Mouse (Mus musculus): ENCODE results near the gene Grb2.

Gene Grb2

GRCm38 (mm10) chr11:115649706-115650105 is 58.7 kb downstream of the Grb2 start:
- ChIA-PET POLR2A (interaction anchor here in 2 of 4 experiments (0.8 to 6.3 kb wide), 14 partner anchors 8 to 164 kb away, joined by 3 to 54 read pairs (median 4); partner anchors contain the start of genes Caskin2 (in 1 of the 2) and Mif4gd (in 1 of the 2)), CTCF (interaction anchor here in 2 of 4 experiments (1.0 to 2.8 kb wide), 4 partner anchors 14 to 49 kb away, joined by 3 to 14 read pairs (median 4); partner anchors contain the start of gene Mif4gd (in 1 of the 2))

DNA sequence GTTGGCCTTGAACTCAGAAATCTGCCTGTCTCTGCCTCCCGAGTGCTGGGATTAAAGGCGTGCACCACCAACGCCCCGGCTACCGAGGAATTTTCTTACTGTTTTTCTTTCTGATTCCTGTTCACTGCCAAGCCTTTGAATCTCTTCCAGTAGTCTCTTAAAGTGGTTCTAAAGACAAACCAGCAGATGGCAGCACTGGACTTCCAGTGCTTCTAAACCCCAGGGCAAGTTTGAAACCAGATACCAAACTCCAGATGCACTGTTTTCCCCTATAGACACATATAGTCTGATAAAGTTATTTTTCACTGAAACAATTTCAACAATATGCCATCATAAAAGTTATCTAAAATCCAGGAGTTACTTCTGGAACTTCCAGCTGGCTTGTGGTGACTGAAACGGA is 60.9 kb downstream of the Grb2 start:
- POLR2A ChIA-PET, result interaction anchor here in 2 of 4 experiments (1.1 to 6.3 kb wide), 9 partner anchors 8 to 58 kb away, joined by 3 to 54 read pairs (median 4); no protein-coding TSS in a partner anchor

DNA sequence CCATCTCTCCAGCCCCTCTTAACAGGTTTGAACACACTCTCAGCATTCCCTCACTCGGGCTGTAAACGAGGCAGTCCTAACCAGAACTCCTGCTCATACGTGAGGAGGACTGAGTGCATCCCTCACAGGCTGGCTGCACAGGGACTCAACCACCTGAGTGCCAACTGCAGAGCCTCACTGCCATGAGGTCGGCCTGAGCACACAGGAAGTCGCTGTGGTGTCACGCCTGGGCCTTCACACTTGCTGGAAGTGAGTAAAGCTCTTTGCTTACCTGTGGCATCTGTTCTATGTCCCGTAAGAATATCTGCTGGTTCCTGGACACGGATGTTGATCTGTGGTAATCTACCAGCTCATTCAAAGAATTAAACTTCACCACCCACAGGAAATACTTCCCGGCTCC is 62.0 kb downstream of the Grb2 start:
- POLR2A ChIA-PET, result interaction anchor here in 3 of 4 experiments (0.6 to 2.5 kb wide), 8 partner anchors 9 to 328 kb away, joined by 3 to 10 read pairs (median 3); no protein-coding TSS in a partner anchor
- CTCF ChIA-PET, result interaction anchor here (0.5 to 9.0 kb wide), 14 partner anchors 15 to 390 kb away, joined by 3 to 93 read pairs (median 4); partner anchors contain the start of gene Slc25a19 (in 2 of the 4)

More for the DNA sequence above, 60.9 kb downstream of the Grb2 start:
- CTCF ChIA-PET, result interaction anchor here (0.6 to 9.0 kb wide), 12 partner anchors 16 to 492 kb away, joined by 3 to 93 read pairs (median 4); partner anchors contain the start of genes Slc25a19 (in 2 of the 4) and Caskin2 (in 1 of the 4)

DNA sequence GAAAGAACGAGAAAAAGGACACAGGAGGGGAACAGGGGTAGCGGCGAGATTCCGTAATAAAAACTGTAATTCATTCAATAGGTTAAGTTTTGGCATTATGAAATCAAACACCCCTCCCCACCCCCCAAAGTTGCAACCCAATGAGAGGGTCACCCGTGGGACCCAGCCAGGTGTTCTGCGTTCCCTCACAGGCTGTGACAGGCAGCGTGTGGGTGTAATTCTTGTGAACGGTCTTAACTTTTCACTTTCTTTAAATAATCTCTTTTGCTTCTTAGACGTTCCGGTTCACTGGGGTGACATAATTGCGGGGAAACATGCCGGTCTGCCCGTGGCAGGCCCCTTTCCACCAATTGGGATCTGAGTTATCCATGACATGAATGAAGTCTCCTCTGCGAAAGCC is 62.9 kb downstream of the Grb2 start:
- CTCF ChIA-PET, result interaction anchor here in 1 of 4 experiments (9.0 kb wide), 1 partner anchor 14 kb away, joined by 93 read pairs; the partner anchor contains the start of gene Slc25a19
- POLR2A ChIA-PET, result interaction anchor here in 2 of 4 experiments (0.6 to 9.4 kb wide), 10 partner anchors 11 to 379 kb away, joined by 3 to 95 read pairs (median 4); partner anchors contain the start of genes Grb2 (in 1 of the 2), Mif4gd (in 1 of the 2) and Slc25a19 (in 1 of the 2)

DNA sequence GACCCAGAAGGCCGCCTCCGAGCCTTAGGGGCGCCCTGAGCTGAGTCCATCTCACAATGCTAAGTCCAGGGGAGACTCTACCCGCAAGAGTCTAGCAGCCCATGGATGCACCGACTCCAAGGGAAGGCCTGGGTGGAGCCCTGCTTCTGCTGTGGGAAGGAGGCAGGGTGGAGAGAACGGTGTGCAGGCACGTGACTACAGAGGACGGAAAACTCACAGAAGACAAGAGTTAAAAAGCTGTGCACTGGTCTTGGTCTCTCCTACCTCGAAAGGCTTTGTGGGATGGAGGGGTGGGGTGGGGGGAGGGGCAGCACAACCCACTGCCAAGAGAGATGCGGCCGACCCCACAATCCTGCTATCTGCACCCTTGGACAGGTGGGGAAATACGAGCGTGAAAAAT is 64.1 kb downstream of the Grb2 start:
- CTCF ChIA-PET, result interaction anchor here (0.6 to 9.0 kb wide), 12 partner anchors 12 to 87 kb away, joined by 3 to 93 read pairs (median 6); partner anchors contain the start of genes Grb2 (in 1 of the 4) and Slc25a19 (in 1 of the 4)

DNA sequence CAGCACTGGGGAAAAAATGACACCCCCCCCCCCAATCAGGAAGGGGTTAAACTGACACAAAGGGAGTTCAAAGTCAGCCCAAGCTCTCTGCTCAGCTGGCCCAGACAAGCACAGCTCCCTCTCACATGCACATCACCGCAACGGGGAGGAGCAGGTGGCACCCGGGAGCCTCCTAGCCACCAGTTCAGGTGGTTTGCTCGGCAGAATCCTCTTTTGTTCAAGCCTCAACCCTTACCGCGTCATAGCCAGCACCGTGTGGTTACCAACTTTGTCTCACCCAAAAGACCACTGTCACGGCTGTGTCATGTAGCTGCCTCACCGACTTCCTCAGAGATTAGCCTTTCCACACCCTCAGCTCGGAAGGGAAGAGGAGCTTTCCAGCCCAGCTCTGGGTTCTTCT is 65.1 kb downstream of the Grb2 start:
- CTCF ChIA-PET, result interaction anchor here (0.5 to 9.0 kb wide), 18 partner anchors 12 to 1712 kb away, joined by 3 to 93 read pairs (median 4); partner anchors contain the start of genes Grb2 (in 1 of the 4), Mif4gd (in 1 of the 4) and Slc25a19 (in 1 of the 4)
- POLR2A ChIA-PET, result interaction anchor here (0.7 to 9.4 kb wide), 26 partner anchors 10 to 1064 kb away, joined by 3 to 95 read pairs (median 3); partner anchors contain the start of genes Mif4gd (in 2 of the 4), Slc25a19 (in 2 of the 4), Grb2 (in 1 of the 4) and Tsen54 (in 1 of the 4)

More for the DNA sequence above, 64.1 kb downstream of the Grb2 start:
- POLR2A ChIA-PET, result interaction anchor here in 3 of 4 experiments (0.6 to 9.4 kb wide), 17 partner anchors 9 to 521 kb away, joined by 3 to 95 read pairs (median 4); partner anchors contain the start of genes Mif4gd (in 2 of the 3), Grb2 (in 1 of the 3) and Slc25a19 (in 1 of the 3)

- ChIA-PET POLR2A (interaction anchor here (0.5 to 9.4 kb wide), 25 partner anchors 8 to 1064 kb away, joined by 3 to 95 read pairs (median 5); partner anchors contain the start of genes Mif4gd (in 2 of the 4), Slc25a19 (in 2 of the 4), Grb2 (in 1 of the 4) and Tsen54 (in 1 of the 4)), CTCF (interaction anchor here (0.5 to 9.0 kb wide), 13 partner anchors 11 to 552 kb away, joined by 3 to 93 read pairs (median 5); partner anchors contain the start of genes Grb2 (in 1 of the 4), Mif4gd (in 1 of the 4) and Slc25a19 (in 1 of the 4))
Observed at GRCm38 (mm10) chr11:115642705-115643104, 65.7 kb downstream of the Grb2 start.

DNA sequence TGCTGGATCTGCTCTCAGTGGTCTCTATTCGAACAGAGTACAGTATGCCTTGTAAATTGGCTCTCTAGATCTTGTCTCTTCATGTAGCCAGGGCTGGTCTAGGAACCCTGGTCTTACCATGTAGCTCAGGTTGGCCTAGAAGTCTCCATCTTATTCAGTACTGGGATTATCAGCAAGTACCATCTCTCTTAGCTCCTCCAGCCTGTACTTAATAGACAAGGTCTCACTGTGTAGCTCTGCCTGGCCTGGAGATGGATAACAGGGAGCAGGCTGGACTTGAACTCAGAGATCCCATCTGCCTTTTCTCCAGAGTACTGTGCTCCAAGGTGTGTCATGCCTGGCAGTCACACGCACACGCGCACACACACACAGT is 66.7 kb downstream of the Grb2 start:
- CTCF ChIA-PET, result interaction anchor here in 3 of 4 experiments (0.7 to 9.0 kb wide), 4 partner anchors 10 to 73 kb away, joined by 6 to 93 read pairs (median 13); partner anchors contain the start of gene Slc25a19 (in 1 of the 3)
- POLR2A ChIA-PET, result interaction anchor here in 3 of 4 experiments (0.7 to 9.4 kb wide), 14 partner anchors 9 to 249 kb away, joined by 3 to 95 read pairs (median 7); partner anchors contain the start of genes Slc25a19 (in 2 of the 3) and Mif4gd (in 1 of the 3)

- ChIA-PET POLR2A (interaction anchor here in 3 of 4 experiments (0.8 to 9.4 kb wide), 23 partner anchors 8 to 364 kb away, joined by 3 to 95 read pairs (median 5); partner anchors contain the start of genes Grb2 (in 2 of the 3), Slc25a19 (in 2 of the 3), Fdxr (in 1 of the 3) and Mif4gd (in 1 of the 3)), CTCF (interaction anchor here in 3 of 4 experiments (0.5 to 9.0 kb wide), 6 partner anchors 10 to 81 kb away, joined by 3 to 93 read pairs (median 9); partner anchors contain the start of genes Mif4gd (in 1 of the 3) and Slc25a19 (in 1 of the 3))
Observed at GRCm38 (mm10) chr11:115640978-115641663, 67.3 kb downstream of the Grb2 start.

DNA sequence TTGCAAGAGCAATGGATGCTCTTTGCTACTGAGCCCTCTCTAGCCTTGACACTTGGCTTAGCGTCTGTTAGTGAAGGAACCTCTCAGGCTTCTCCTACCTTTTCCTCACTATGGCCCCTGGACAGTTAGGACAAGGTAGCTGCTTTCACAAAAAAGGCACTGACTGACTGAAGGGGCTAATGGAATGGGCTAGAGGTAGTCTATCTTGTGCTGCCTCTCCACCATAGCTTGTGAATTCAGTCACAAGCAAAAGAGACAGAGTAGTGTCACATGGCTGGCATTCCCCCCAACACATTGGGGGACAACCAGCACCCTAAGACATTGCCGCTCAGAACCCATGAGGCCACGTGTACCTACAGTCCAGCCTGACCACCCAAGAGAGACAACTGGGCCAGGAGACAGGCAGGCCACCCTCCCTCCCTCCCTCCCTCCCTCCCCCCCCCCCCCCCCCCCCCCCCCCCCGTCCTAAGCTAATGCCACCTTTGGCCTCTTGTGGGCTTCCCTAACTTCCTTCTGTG is 68.0 kb downstream of the Grb2 start:
- ChIA-PET POLR2A (interaction anchor here in 3 of 4 experiments (0.5 to 9.4 kb wide), 28 partner anchors 8 to 565 kb away, joined by 3 to 95 read pairs (median 4); partner anchors contain the start of genes Grb2 (in 2 of the 3), Slc25a19 (in 2 of the 3), Fdxr (in 1 of the 3) and Mif4gd (in 1 of the 3)), CTCF (interaction anchor here (0.5 to 9.0 kb wide), 8 partner anchors 9 to 82 kb away, joined by 3 to 93 read pairs (median 4); partner anchors contain the start of genes Mif4gd (in 1 of the 4) and Slc25a19 (in 1 of the 4))

DNA sequence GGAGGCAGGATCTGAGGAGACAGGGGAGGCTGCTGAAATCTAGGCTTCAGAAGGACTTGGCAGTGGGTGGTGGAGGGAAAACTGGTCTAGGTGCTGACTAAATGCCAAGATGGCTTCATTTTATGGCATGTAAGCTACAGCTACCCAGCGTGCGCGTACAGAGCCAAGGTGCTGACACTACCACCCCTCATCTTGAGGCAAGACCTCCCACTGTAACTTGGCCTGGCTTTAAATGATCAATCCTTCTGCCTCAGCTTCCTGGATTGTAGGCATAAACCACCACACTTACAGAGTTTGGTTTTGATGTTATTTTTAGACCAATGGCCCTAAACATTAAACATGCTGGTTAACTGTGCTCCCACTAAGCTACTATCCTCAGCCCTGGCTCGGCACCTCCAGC is 68.9 kb downstream of the Grb2 start:
- POLR2A ChIA-PET, result interaction anchor here in 3 of 4 experiments (0.6 to 9.4 kb wide), 26 partner anchors 7 to 564 kb away, joined by 3 to 95 read pairs (median 6); partner anchors contain the start of genes Mif4gd (in 2 of the 3), Slc25a19 (in 2 of the 3), Caskin2 (in 1 of the 3) and Grb2 (in 1 of the 3)
- CTCF ChIA-PET, result interaction anchor here (0.5 to 9.0 kb wide), 11 partner anchors 8 to 430 kb away, joined by 3 to 93 read pairs (median 4); partner anchors contain the start of genes Mif4gd (in 2 of the 4) and Slc25a19 (in 1 of the 4)

DNA sequence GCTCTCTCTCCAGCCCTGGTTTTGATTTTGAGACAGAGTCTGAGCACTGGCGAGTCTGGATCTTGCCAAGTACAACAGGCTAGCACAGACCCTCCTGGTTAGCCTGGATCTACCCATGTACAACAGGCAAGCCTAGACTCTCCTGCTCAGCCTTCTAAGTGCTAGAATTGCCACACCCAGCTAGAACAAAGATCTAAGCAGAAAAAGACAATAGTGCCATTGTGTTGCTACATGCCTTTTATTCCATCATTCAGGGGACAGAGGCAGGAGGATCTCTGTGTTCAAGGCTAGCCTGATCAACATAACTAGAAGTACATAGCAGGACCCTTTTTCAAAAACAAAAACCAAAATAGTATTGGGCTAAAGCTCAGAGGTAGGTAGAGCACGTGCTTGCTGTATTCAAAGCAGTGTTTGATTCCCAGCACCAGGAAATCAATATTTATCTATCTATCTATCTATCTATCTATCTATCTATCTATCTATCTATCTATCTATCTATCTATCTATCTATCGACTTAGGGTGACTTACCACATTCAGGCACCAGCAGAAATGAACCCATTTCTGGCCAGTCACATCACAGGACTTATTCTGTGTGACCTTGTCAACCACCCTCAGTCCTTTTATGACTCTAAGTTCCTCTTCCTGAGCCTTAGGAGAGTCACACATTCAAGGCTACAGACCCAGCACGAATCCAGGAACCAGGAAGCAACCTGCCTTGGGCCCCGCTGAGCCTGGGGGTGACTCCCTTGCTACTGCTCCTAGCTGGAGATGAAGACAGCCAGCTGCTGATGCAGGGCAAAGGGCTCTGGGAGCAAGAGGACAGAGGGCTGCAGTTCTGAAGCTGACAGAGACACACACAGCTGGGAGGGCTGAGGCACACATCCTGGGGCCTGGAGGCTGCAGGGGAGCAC is 69.6 kb downstream of the Grb2 start:
- CTCF ChIA-PET, result interaction anchor here (0.5 to 9.0 kb wide), 13 partner anchors 7 to 384 kb away, joined by 3 to 93 read pairs (median 3); partner anchors contain the start of genes Mif4gd (in 3 of the 4) and Slc25a19 (in 2 of the 4)
- POLR2A ChIA-PET, result interaction anchor here (0.5 to 9.4 kb wide), 46 partner anchors 8 to 470 kb away, joined by 3 to 95 read pairs (median 3); partner anchors contain the start of genes Slc25a19 (in 4 of the 4), Grb2 (in 2 of the 4), Mif4gd (in 2 of the 4) and Caskin2 (in 1 of the 4)

DNA sequence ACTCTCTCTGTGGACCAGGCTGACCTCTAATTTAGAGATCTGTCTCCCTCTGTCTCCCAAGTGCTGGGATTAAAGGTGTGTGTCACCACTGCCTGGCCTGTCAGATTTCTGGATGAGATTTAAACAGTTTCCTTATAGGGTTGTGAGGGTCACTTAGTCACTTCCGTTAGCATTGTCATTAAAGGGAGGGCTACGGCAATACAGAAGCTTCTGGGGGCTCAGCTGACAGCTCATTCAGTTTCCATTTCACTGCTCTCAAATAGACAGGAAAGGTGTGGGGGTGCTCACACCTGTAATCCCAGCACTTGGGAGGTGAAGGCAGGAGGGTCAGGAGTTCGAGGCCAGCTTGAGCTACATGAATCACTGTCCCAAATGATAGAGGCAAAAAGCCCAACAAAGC is 71.4 kb downstream of the Grb2 start:
- CTCF ChIA-PET, result interaction anchor here in 3 of 4 experiments (0.6 to 1.6 kb wide), 5 partner anchors 9 to 222 kb away, joined by 3 to 17 read pairs (median 4); partner anchors contain the start of gene Slc25a19 (in 3 of the 3)
- POLR2A ChIA-PET, result interaction anchor here (0.5 to 9.4 kb wide), 11 partner anchors 8 to 339 kb away, joined by 3 to 90 read pairs (median 5); partner anchors contain the start of genes Slc25a19 (in 3 of the 4), Grb2 (in 1 of the 4) and Mif4gd (in 1 of the 4)

DNA sequence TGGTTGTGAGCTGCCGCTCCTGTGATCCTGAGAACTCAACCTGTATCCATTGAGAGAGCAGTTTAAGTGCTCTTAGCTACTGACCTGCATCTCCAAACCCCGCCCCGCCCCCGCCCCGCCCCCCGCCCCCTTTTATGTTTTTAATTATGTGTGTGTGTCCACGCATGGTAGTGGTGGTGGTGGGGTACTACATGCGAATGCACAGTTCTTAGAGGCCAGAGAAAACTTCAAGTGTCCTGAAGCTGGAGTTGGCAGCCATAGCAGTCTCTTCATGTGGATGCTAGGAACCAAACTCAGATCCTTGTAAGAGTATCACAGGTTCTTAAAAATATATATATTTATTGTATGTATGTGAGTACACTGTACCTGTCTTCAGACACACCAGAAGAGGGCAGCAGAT is 72.9 kb downstream of the Grb2 start:
- POLR2A ChIA-PET, result interaction anchor here in 3 of 4 experiments (0.9 to 5.3 kb wide), 6 partner anchors 14 to 73 kb away, joined by 3 to 30 read pairs (median 4); partner anchors contain the start of genes Grb2 (in 1 of the 3) and Mif4gd (in 1 of the 3)

GRCm38 (mm10) chr11:115635041-115635440 is 73.4 kb downstream of the Grb2 start:
- POLR2A ChIA-PET, result interaction anchor here in 3 of 4 experiments (0.9 to 8.6 kb wide), 10 partner anchors 7 to 121 kb away, joined by 3 to 95 read pairs (median 4); partner anchors contain the start of genes Grb2 (in 1 of the 3), Jpt1 (in 1 of the 3) and Mif4gd (in 1 of the 3)

More for the DNA sequence above, 72.9 kb downstream of the Grb2 start:
- CTCF ChIA-PET, result interaction anchor here in 3 of 4 experiments (0.6 to 8.7 kb wide), 10 partner anchors 8 to 902 kb away, joined by 3 to 93 read pairs (median 4); partner anchors contain the start of gene Mif4gd (in 1 of the 3)

More at GRCm38 (mm10) chr11:115635041-115635440, 73.4 kb downstream of the Grb2 start:
- CTCF ChIA-PET, result interaction anchor here in 3 of 4 experiments (0.6 to 8.7 kb wide), 8 partner anchors 8 to 297 kb away, joined by 3 to 93 read pairs (median 5); partner anchors contain the start of genes Grb2 (in 1 of the 3) and Mif4gd (in 1 of the 3)
